Mouse (Mus musculus): ENCODE data around the gene Kcns1. TPM values are rescaled to one million over a fixed set of nuclear protein-coding genes. Genes with fewer than 3 reads are reported as not detected.
"Not testable (repeated sequence)": the region's sequence is repeated elsewhere in the genome, so short reads cannot be mapped to it uniquely, and the experiment has no call there.

Kcns1 gene
- polyA plus RNA-seq (2014; fragmentation: Nextera tagmentation; extraction: Ambion mirVana): 1.1 and 1.7 TPM in 2 replicates

GRCm38 (mm10) chr2:164170902-164171301 lies at the start of gene Kcns1:
Gene Kcns1, minus strand, starts transcription at chr2:164171113.
- under 1% methylated on average over 29 of the region's 29 CpGs for WGBS
- Histone ChIP-seq H3K4me3 (ENCODE audit: low read depth, low read length) (peak within 1 kb of the TSS; percentile 31), H3K36me3 (ENCODE audit: control insufficient read depth, insufficient read depth, low read length) (no peaks in the 10 kb centered on the region), H3K9ac (replicated peaks; ENCODE audit: low read depth, low read length) (peak within 1 kb of the TSS; percentile 48), H3K4me2 (ENCODE audit: low read depth, low read length) (peak within 1 kb of the TSS; percentile 54), H3K27ac (ENCODE audit: low read depth, low read length) (no peak within 1 kb of the TSS), H3K27me3 (ENCODE audit: control insufficient read depth, insufficient read depth, low read length) (peaks cover 53% of the 10 kb centered on the region), H3K4me1 (ENCODE audit: control insufficient read depth, insufficient read depth, low read length) (peaks cover 13% of the 10 kb centered on the region), H3K9me3 (ENCODE audit: control insufficient read depth, low read length) (no peaks in the 10 kb centered on the region)
- ATAC-seq (ENCODE audit: low read depth): no peak

DNA sequence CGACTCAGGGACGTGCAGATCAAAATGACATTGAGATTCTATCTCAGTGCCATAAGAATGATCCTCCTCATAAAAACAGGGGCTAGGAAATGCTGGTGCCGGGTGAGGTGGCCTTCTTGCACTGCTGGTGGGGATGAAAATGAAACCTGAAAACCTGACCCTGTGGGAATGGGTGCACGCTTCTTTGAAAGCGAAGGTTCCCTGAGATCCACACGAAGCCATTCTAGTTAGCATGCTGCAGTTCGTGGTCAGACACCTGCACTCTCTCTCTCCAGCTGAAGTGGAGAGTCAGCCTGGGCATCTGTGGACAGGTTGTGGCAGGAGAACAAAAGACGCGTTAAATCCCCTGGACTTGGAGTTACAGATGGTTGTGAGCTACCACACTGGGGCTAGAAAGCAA lies 48.4 kb upstream of the Kcns1 start:
- no peak overlapping the region for H3K4me2 ChIP-seq (ENCODE audit: low read depth, low read length)
- H3K9ac ChIP-seq (replicated peaks; ENCODE audit: low read depth, low read length): no peak overlapping the region
- no peaks in the 10 kb centered on the region for H3K4me1 ChIP-seq (ENCODE audit: control insufficient read depth, insufficient read depth, low read length)
- no peak overlapping the region for H3K4me3 ChIP-seq (ENCODE audit: low read depth, low read length)
- H3K9me3 ChIP-seq (ENCODE audit: control insufficient read depth, low read length): no peaks in the 10 kb centered on the region
- 82% methylated on average over 9 of the region's 9 CpGs for WGBS
- ATAC-seq (ENCODE audit: low read depth): no peak
- H3K27ac ChIP-seq (ENCODE audit: low read depth, low read length): no peak overlapping the region
- H3K27me3 ChIP-seq (ENCODE audit: control insufficient read depth, insufficient read depth, low read length): no peaks in the 10 kb centered on the region
- no peaks in the 10 kb centered on the region for H3K36me3 ChIP-seq (ENCODE audit: control insufficient read depth, insufficient read depth, low read length)

DNA sequence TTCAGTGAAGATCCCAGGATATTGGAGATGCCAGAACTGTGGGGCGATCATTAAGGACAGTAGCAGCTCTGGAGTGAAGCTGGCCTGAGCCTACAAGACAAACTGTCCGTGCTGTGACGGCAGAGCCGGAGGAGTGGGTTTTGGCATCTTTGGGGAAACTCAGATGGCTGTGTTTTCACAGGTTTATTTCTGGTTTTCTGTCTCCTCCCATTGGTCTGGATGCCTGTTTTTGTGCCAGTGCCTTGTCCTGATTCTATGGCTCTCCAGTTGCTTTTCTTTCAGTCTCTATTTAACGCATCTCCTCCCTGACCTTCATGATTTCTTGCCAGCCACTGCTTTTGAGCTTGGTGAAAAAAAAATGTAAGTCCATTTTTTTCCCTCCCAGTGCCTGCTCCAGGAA lies 41.8 kb upstream of the Kcns1 start:
- Histone ChIP-seq H3K4me2 (ENCODE audit: low read depth, low read length) (no peak overlapping the region), H3K9ac (replicated peaks; ENCODE audit: low read depth, low read length) (no peak overlapping the region), H3K36me3 (ENCODE audit: control insufficient read depth, insufficient read depth, low read length) (no peaks in the 10 kb centered on the region), H3K27me3 (ENCODE audit: control insufficient read depth, insufficient read depth, low read length) (no peaks in the 10 kb centered on the region), H3K9me3 (ENCODE audit: control insufficient read depth, low read length) (no peaks in the 10 kb centered on the region), H3K27ac (ENCODE audit: low read depth, low read length) (no peak overlapping the region), H3K4me1 (ENCODE audit: control insufficient read depth, insufficient read depth, low read length) (no peaks in the 10 kb centered on the region), H3K4me3 (ENCODE audit: low read depth, low read length) (no peak overlapping the region)
- ATAC-seq (ENCODE audit: low read depth): no peak
- 86% methylated on average over 5 of the region's 5 CpGs for whole genome bisulfite sequencing

GRCm38 (mm10) chr2:164210892-164211291 lies 40.0 kb upstream of the Kcns1 start:
- H3K27me3 ChIP-seq (ENCODE audit: control insufficient read depth, insufficient read depth, low read length): no peaks in the 10 kb centered on the region
- H3K4me2 ChIP-seq (ENCODE audit: low read depth, low read length): no peak overlapping the region
- ATAC-seq (ENCODE audit: low read depth): no peak
- no peak overlapping the region for H3K9ac ChIP-seq (replicated peaks; ENCODE audit: low read depth, low read length)
- no peaks in the 10 kb centered on the region for H3K36me3 ChIP-seq (ENCODE audit: control insufficient read depth, insufficient read depth, low read length)
- WGBS: 92% methylated on average over 4 of the region's 4 CpGs
- H3K9me3 ChIP-seq (ENCODE audit: control insufficient read depth, low read length): no peaks in the 10 kb centered on the region
- no peak overlapping the region for H3K4me3 ChIP-seq (ENCODE audit: low read depth, low read length)
- H3K27ac ChIP-seq (ENCODE audit: low read depth, low read length): no peak overlapping the region
- no peaks in the 10 kb centered on the region for H3K4me1 ChIP-seq (ENCODE audit: control insufficient read depth, insufficient read depth, low read length)

DNA sequence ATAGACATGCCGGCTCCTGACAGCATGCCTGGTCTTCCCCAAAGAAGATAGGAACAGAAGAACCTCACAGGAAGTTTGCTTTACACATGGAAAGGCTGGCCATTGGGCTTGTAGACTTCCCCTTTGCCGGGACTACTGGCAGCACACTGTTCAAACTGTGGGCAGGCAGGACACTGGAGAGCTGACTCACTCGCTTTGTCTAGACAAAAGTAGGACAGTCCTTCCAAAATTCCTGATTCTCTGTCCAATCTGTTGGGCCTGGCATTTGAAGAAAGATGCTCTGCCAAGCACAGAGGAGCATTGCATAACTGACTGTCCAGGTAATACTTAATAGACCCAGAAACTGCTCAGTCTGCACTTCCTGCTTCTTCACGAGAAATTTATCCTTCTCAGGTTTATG lies 35.8 kb upstream of the Kcns1 start:
- no peaks in the 10 kb centered on the region for H3K9me3 ChIP-seq (ENCODE audit: control insufficient read depth, low read length)
- 85% methylated on average over 4 of the region's 4 CpGs for WGBS
- H3K27me3 ChIP-seq (ENCODE audit: control insufficient read depth, insufficient read depth, low read length): no peaks in the 10 kb centered on the region
- no peak overlapping the region for H3K4me3 ChIP-seq (ENCODE audit: low read depth, low read length)
- no peak overlapping the region for H3K27ac ChIP-seq (ENCODE audit: low read depth, low read length)
- no peaks in the 10 kb centered on the region for H3K4me1 ChIP-seq (ENCODE audit: control insufficient read depth, insufficient read depth, low read length)
- no peak for ATAC-seq (ENCODE audit: low read depth)
- H3K4me2 ChIP-seq (ENCODE audit: low read depth, low read length): no peak overlapping the region
- no peaks in the 10 kb centered on the region for H3K36me3 ChIP-seq (ENCODE audit: control insufficient read depth, insufficient read depth, low read length)
- no peak overlapping the region for H3K9ac ChIP-seq (replicated peaks; ENCODE audit: low read depth, low read length)

GRCm38 (mm10) chr2:164206011-164206410 lies 35.1 kb upstream of the Kcns1 start:
- H3K9ac ChIP-seq (replicated peaks; ENCODE audit: low read depth, low read length); H3K9me3 ChIP-seq (ENCODE audit: control insufficient read depth, low read length); H3K4me2 ChIP-seq (ENCODE audit: low read depth, low read length); ATAC-seq (ENCODE audit: low read depth); H3K4me1 ChIP-seq (ENCODE audit: control insufficient read depth, insufficient read depth, low read length); H3K4me3 ChIP-seq (ENCODE audit: low read depth, low read length); H3K27me3 ChIP-seq (ENCODE audit: control insufficient read depth, insufficient read depth, low read length); H3K36me3 ChIP-seq (ENCODE audit: control insufficient read depth, insufficient read depth, low read length); H3K27ac ChIP-seq (ENCODE audit: low read depth, low read length): not testable (repeated sequence)
- WGBS: 92% methylated on average over 10 of the region's 10 CpGs

- Histone ChIP-seq H3K4me2 (ENCODE audit: low read depth, low read length) (no peak within 1 kb of the TSS), H3K27ac (ENCODE audit: low read depth, low read length) (no peak within 1 kb of the TSS), H3K4me3 (ENCODE audit: low read depth, low read length) (no peak within 1 kb of the TSS), H3K36me3 (ENCODE audit: control insufficient read depth, insufficient read depth, low read length) (no peaks in the 10 kb centered on the region), H3K9ac (replicated peaks; ENCODE audit: low read depth, low read length) (no peak within 1 kb of the TSS), H3K9me3 (ENCODE audit: control insufficient read depth, low read length) (no peaks in the 10 kb centered on the region), H3K27me3 (ENCODE audit: control insufficient read depth, insufficient read depth, low read length) (no peaks in the 10 kb centered on the region), H3K4me1 (ENCODE audit: control insufficient read depth, insufficient read depth, low read length) (no peaks in the 10 kb centered on the region)
- 82% methylated on average over 20 of the region's 20 CpGs for WGBS
- ATAC-seq (ENCODE audit: low read depth): no peak
These were observed 28.9 kb upstream of the Kcns1 start, which contains the start of gene Wfdc15a for GRCm38 (mm10) chr2:164199626-164200327. Gene Wfdc15a, minus strand, starts transcription at chr2:164200130.

- H3K4me2 ChIP-seq (ENCODE audit: low read depth, low read length): no peak overlapping the region
- H3K4me3 ChIP-seq (ENCODE audit: low read depth, low read length): no peak overlapping the region
- H3K9ac ChIP-seq (replicated peaks; ENCODE audit: low read depth, low read length): no peak overlapping the region
- no peaks in the 10 kb centered on the region for H3K36me3 ChIP-seq (ENCODE audit: control insufficient read depth, insufficient read depth, low read length)
- H3K27me3 ChIP-seq (ENCODE audit: control insufficient read depth, insufficient read depth, low read length): no peaks in the 10 kb centered on the region
- H3K9me3 ChIP-seq (ENCODE audit: control insufficient read depth, low read length): no peaks in the 10 kb centered on the region
- 89% methylated on average over 5 of the region's 5 CpGs for WGBS
- ATAC-seq (ENCODE audit: low read depth): no peak
- no peak overlapping the region for H3K27ac ChIP-seq (ENCODE audit: low read depth, low read length)
- no peaks in the 10 kb centered on the region for H3K4me1 ChIP-seq (ENCODE audit: control insufficient read depth, insufficient read depth, low read length)
These were observed 25.7 kb upstream of the Kcns1 start for GRCm38 (mm10) chr2:164196700-164196990.

- no peak overlapping the region for H3K27ac ChIP-seq (ENCODE audit: low read depth, low read length)
- no peaks in the 10 kb centered on the region for H3K9me3 ChIP-seq (ENCODE audit: control insufficient read depth, low read length)
- H3K4me1 ChIP-seq (ENCODE audit: control insufficient read depth, insufficient read depth, low read length): no peaks in the 10 kb centered on the region
- H3K27me3 ChIP-seq (ENCODE audit: control insufficient read depth, insufficient read depth, low read length): no peaks in the 10 kb centered on the region
- H3K4me2 ChIP-seq (ENCODE audit: low read depth, low read length): no peak overlapping the region
- H3K36me3 ChIP-seq (ENCODE audit: control insufficient read depth, insufficient read depth, low read length): no peaks in the 10 kb centered on the region
- H3K9ac ChIP-seq (replicated peaks; ENCODE audit: low read depth, low read length): no peak overlapping the region
- 91% methylated on average over 5 of the region's 5 CpGs for WGBS
- no peak overlapping the region for H3K4me3 ChIP-seq (ENCODE audit: low read depth, low read length)
- ATAC-seq (ENCODE audit: low read depth): no peak
These were observed 25.2 kb upstream of the Kcns1 start for GRCm38 (mm10) chr2:164195971-164196699.

All from neural tube, embryonic 14.5 days (tissue).